Mouse (Mus musculus) limb, embryonic 11.5 days (tissue): Measurements from ENCODE around the gene Tbcd. TPM values are rescaled to one million over a fixed set of nuclear protein-coding genes. Genes with fewer than 3 reads are reported as not detected.

Experiments used
- ATAC-seq: fragments of 200-750 bp; cut with Nextera tagmentation; 2 replicates; pipeline ENCODE4 v1.8.0; 2017; ENCODE audit warnings: low read depth; ENCODE audit not compliant: insufficient number of reproducible peaks, low FRiP score, low TSS enrichment
- DNase-seq: peaks from one replicate; pipeline ENCODE4 v3.0.0-alpha.2; 2015; ENCODE audit warnings: low spot score
- H3K27ac ChIP-seq: fragments of 300-500 bp; sonication (generic); replicated peaks from 2 replicates; pipeline ENCODE4 v1.5.1; 2014; ENCODE audit warnings: low read depth, mild to moderate bottlenecking, low read length
- H3K27me3 ChIP-seq: fragments of 300-500 bp; sonication (generic); 2 replicates; pipeline ENCODE4 v1.6.1; 2014; ENCODE audit warnings: mild to moderate bottlenecking, low read length, mixed read lengths; ENCODE audit not compliant: control insufficient read depth, insufficient read depth
- H3K36me3 ChIP-seq: fragments of 300-500 bp; sonication (generic); 2 replicates; pipeline ENCODE4 v1.6.1; 2014; ENCODE audit warnings: mild to moderate bottlenecking, low read length, moderate library complexity, mixed read lengths; ENCODE audit not compliant: control insufficient read depth, insufficient read depth
- H3K4me1 ChIP-seq: fragments of 300-500 bp; sonication (generic); 2 replicates; pipeline ENCODE4 v1.6.1; 2014; ENCODE audit warnings: low read length, mixed read lengths; ENCODE audit not compliant: control insufficient read depth, insufficient read depth
- H3K4me2 ChIP-seq: fragments of 300-500 bp; sonication (generic); 2 replicates; pipeline ENCODE4 v1.6.1; 2014; ENCODE audit warnings: low read depth, mild to moderate bottlenecking, moderate library complexity; ENCODE audit not compliant: severe bottlenecking
- H3K4me3 ChIP-seq: fragments of 300-500 bp; sonication (generic); 2 replicates; pipeline ENCODE4 v1.5.1; 2014; ENCODE audit warnings: low read depth, low read length
- H3K9ac ChIP-seq: fragments of 300-500 bp; sonication (generic); 2 replicates; pipeline ENCODE4 v1.6.1; 2014; ENCODE audit warnings: mild to moderate bottlenecking, low read length
- H3K9me3 ChIP-seq: fragments of 300-500 bp; sonication (generic); 2 replicates; pipeline ENCODE4 v1.6.1; 2016; ENCODE audit warnings: low read length; ENCODE audit not compliant: control insufficient read depth
- WGBS: fragments of 180-500 bp; shearing (Covaris S2); extraction: QIAGEN DNeasy Blood & Tissue Kit; methylation state at CpG from one replicate; pipeline ENCODE4 v1.1.7; 2014; 5-methylcytosine and 5-hydroxymethylcytosine counted together
- polyA plus RNA-seq: library from polyadenylated mRNA; unstranded; fragments of >200 nt; fragmentation: Nextera tagmentation; extraction: Ambion mirVana; gene quantifications from 2 replicates; pipeline ENCODE4 v1.2.1, GENCODE M21; 2014

The Tbcd gene
- polyA plus RNA-seq, 1 experiment from 2014 or later = 35.4 TPM

GRCm38 (mm10) chr11:121542471-121542870, 90.7 kb downstream of the Tbcd start:
- ATAC-seq (no peak), DNase-seq (no peak)
- H3K9me3 ChIP-seq = no peaks in the 10 kb centered on the region

DNA sequence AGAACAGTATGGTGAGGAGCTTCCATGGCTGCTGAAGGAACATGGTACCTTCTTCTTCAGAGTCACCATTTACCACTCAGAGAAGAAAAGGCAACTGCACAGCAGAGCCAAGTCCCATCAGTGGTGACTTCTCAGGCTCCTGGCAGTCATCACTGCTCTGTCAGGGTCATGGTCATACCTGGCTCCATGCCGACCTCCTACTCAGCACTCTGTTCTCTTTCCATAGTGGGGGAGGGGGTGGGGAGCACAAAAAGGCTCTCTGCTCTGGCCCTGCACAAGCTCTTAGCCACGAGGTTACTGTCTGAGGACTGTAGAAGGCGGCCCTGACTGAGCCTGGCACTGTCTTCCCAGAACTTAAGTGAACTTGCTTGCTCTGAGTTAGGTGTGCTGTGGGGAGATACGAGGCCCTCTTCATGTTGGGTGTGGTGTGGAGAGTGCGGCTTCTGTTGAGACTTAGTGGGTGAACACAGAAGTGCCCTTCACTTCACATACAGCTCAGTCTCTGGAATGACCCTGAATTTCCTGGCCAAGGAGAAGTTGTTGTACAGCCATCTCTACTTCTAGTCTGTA, 91.6 kb downstream of the Tbcd start:
- Histone ChIP-seq H3K4me1 (no peaks in the 10 kb centered on the region), H3K9ac (no peak overlapping the region), H3K27me3 (no peaks in the 10 kb centered on the region), H3K4me2 (no peak overlapping the region), H3K27ac (no peak overlapping the region), H3K4me3 (no peak overlapping the region), H3K9me3 (no peaks in the 10 kb centered on the region), H3K36me3 (no peaks in the 10 kb centered on the region)
- no peak for ATAC-seq
- DNase-seq = no peak
- 94% methylated on average over 5 of the region's 5 CpGs for WGBS

More at GRCm38 (mm10) chr11:121542471-121542870, 90.7 kb downstream of the Tbcd start:
- WGBS = 52% methylated on average over 4 of the region's 4 CpGs
- Histone ChIP-seq H3K4me2 (no peak overlapping the region), H3K27ac (no peak overlapping the region), H3K9ac (no peak overlapping the region), H3K4me3 (no peak overlapping the region), H3K27me3 (no peaks in the 10 kb centered on the region), H3K4me1 (no peaks in the 10 kb centered on the region), H3K36me3 (no peaks in the 10 kb centered on the region)

DNA sequence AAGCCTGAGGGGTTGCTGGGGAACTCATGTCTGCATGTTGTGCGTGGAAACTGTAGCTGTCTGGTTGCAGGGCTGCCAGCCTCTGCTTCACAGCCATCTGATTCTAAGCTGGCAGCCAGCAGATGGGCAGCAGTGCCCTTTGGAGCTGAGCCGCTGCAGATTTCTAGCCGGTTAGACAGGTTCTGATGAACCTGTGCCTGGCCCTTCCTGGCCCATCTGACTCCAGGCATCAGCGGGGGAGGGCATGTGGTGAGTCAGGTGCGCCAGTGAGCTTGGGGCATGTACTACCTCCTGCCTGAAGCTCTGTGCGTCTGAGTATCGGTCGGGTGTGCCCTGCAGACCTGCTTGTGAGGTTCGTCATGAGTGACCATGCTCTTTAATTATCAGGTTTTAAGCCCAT, 92.2 kb downstream of the Tbcd start:
- no peak for DNase-seq
- H3K9ac ChIP-seq = no peak overlapping the region
- WGBS = 85% methylated on average over 9 of the region's 9 CpGs
- no peaks in the 10 kb centered on the region for H3K9me3 ChIP-seq
- no peak overlapping the region for H3K27ac ChIP-seq
- H3K36me3 ChIP-seq = no peaks in the 10 kb centered on the region
- no peaks in the 10 kb centered on the region for H3K4me1 ChIP-seq
- H3K4me3 ChIP-seq = no peak overlapping the region
- H3K27me3 ChIP-seq = no peaks in the 10 kb centered on the region
- ATAC-seq = no peak
- no peak overlapping the region for H3K4me2 ChIP-seq

- no peak overlapping the region; the same call in 1 of the 2 replicates for H3K27ac ChIP-seq
- H3K36me3 ChIP-seq = no peaks in the 10 kb centered on the region
- H3K27me3 ChIP-seq = no peaks in the 10 kb centered on the region
- H3K4me3 ChIP-seq = no peak overlapping the region
- ATAC-seq (no peak), DNase-seq (no peak)
- 65% methylated on average over 7 of the region's 7 CpGs for WGBS
- H3K4me1 ChIP-seq = no peaks in the 10 kb centered on the region
- no peaks in the 10 kb centered on the region for H3K9me3 ChIP-seq
- no peak overlapping the region for H3K9ac ChIP-seq
- no peak overlapping the region for H3K4me2 ChIP-seq
These were observed 93.1 kb downstream of the Tbcd start for GRCm38 (mm10) chr11:121544755-121545397.

DNA sequence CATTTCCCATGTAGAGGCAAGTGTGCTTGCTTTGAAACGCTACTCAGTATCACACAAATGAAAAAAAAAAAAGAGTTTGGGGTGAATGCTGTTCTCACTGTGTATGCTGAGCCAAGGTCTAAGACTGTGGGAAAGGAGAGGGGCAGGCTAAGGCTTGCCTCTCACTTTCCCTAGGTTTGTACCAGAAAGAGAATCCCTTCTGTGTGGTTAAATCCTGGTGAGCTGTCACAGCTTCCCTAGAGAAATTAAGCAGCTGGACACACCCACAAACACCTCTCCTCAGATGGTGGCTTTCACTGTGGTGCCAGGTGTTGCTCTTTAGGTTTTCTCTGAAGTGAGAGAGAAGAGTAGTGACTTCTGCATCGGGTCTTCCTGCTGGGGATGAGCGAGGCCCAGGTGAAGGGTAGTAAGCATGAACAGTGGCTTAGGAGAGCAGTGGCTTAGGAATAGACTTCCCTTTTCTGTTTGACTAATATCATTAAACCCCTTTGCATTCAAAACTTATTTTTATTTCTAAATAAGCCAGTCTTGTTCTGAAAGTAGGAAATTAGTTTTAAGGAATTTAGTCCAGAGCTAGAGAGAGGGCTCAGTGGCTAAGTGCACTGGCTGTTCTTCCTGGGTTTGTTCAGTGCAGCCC, 93.8 kb downstream of the Tbcd start:
- no peak for DNase-seq
- Histone ChIP-seq H3K9ac (no peak overlapping the region), H3K4me1 (no peaks in the 10 kb centered on the region), H3K4me3 (no peak overlapping the region), H3K27me3 (no peaks in the 10 kb centered on the region), H3K27ac (no peak overlapping the region), H3K4me2 (no peak overlapping the region), H3K9me3 (no peaks in the 10 kb centered on the region), H3K36me3 (no peaks in the 10 kb centered on the region)
- WGBS = 79% methylated on average over 3 of the region's 3 CpGs
- ATAC-seq = no peak

DNA sequence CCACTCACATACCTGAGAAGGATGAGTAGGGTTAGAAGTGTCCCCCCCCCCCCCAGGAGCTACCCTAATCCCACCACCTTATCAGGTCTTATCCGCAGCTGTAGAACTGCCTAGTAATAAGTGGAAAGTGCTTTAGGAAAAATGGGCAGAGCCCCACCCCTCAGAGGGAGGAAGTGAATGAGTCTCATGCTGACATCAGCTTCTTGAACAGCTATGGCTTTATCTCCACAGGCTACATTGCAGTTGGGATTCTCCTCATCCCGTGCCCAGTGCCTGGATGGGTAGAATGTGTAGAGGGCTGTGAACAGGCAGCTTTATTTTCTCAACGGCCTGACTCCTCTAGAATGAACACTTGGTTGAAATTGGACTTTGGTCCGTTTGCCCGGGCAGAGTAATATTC, 95.5 kb downstream of the Tbcd start:
- Histone ChIP-seq H3K4me2 (no peak overlapping the region), H3K9me3 (no peaks in the 10 kb centered on the region), H3K27ac (no peak overlapping the region), H3K4me3 (no peak overlapping the region), H3K27me3 (no peaks in the 10 kb centered on the region), H3K36me3 (no peaks in the 10 kb centered on the region), H3K9ac (no peak overlapping the region), H3K4me1 (no peaks in the 10 kb centered on the region)
- 92% methylated on average over 5 of the region's 5 CpGs for WGBS
- no peak for DNase-seq
- no peak for ATAC-seq

- H3K4me2 ChIP-seq = no peak overlapping the region
- H3K9ac ChIP-seq = no peak overlapping the region
- ATAC-seq (no peak), DNase-seq (no peak)
- no peak overlapping the region for H3K4me3 ChIP-seq
- 89% methylated on average over 4 of the region's 4 CpGs for WGBS
- no peaks in the 10 kb centered on the region for H3K9me3 ChIP-seq
- H3K4me1 ChIP-seq = no peaks in the 10 kb centered on the region
- no peak overlapping the region for H3K27ac ChIP-seq
- H3K27me3 ChIP-seq = no peaks in the 10 kb centered on the region
- H3K36me3 ChIP-seq = no peaks in the 10 kb centered on the region
These were observed 96.2 kb downstream of the Tbcd start for GRCm38 (mm10) chr11:121547925-121548324.

GRCm38 (mm10) chr11:121548996-121549842, 97.5 kb downstream of the Tbcd start:
- 83% methylated on average over 12 of the region's 12 CpGs for WGBS
- H3K27me3 ChIP-seq = no peaks in the 10 kb centered on the region
- no peaks in the 10 kb centered on the region for H3K36me3 ChIP-seq
- no peaks in the 10 kb centered on the region for H3K9me3 ChIP-seq
- no peak overlapping the region for H3K4me2 ChIP-seq
- ATAC-seq (no peak), DNase-seq (no peak)
- H3K9ac ChIP-seq = no peak overlapping the region
- no peak overlapping the region for H3K27ac ChIP-seq
- H3K4me1 ChIP-seq = no peaks in the 10 kb centered on the region
- no peak overlapping the region for H3K4me3 ChIP-seq
